Comparison of ENCODE assay signal across 17 mouse cellular contexts in the genomic region with DNA sequence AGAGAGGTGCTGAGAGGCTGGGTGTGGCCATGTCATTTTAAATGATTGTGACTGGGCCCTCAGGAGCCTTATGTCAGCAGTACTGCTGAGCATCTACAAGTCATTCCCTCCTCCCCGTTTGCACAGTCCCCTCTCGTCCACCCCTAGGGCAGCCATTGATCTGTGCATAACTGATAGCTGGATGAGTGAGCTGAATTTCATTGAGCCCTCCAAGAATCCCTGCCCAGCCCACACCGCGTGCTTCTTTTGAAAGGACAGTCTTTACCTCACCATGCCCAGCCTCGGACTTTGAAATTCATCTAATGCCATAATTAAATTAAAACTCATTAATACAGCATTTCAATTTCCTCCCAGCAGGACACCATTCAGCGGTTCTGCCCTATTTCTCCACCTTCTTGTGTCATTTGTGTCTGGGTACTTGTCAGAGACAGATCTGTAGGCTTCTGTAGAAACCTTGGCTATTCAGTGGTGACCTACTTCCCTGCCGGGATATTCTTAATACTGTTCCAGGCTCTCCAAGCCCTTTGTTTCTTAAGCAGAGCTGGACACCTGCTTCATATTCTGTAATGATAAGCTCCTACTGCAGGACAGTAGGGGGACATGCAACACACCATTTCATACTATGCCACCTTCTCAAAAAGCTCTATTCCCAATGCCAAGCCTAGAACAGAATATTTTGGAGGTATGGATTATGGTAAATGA.
DNase-seq lines count a peak whose midpoint lies in the region; ATAC-seq lines count a peak whose summit lies in the region.
"Had no signal": no experiment of that assay in that cellular context is flagged by ENCODE, and none has a peak within 500 bp of the region (broad histone marks: within the 10 kb centered on the region; RNA-seq: fewer than 3 reads in every experiment).

No protein-coding gene starts in this region.

- H3K36me3 ChIP-seq in hindbrain, embryonic 10.5 days: no peaks in the 10 kb centered on the region
- no peaks in the 10 kb centered on the region for H3K36me3 ChIP-seq in midbrain, embryonic 15.5 days (replicated peaks)
- H3K36me3 ChIP-seq in heart, embryonic 11.5 days (ENCODE audit: control insufficient read depth, insufficient read depth, low read length): no peaks in the 10 kb centered on the region
- H3K36me3 ChIP-seq: heart, embryonic 13.5 days; stomach, embryonic 15.5 days had no signal

- no peaks in the 10 kb centered on the region for H3K27me3 ChIP-seq in hindbrain, embryonic 10.5 days (ENCODE audit: insufficient read depth, poor library complexity, severe bottlenecking)
- H3K27me3 ChIP-seq in midbrain, embryonic 15.5 days (replicated peaks): no peaks in the 10 kb centered on the region
- no peaks in the 10 kb centered on the region for H3K27me3 ChIP-seq in heart, embryonic 11.5 days (ENCODE audit: control insufficient read depth, insufficient read depth, low read length)
- H3K27me3 ChIP-seq: heart, embryonic 13.5 days; stomach, embryonic 15.5 days had no signal

- H3K4me1 ChIP-seq in hindbrain, embryonic 10.5 days (replicated peaks): peaks cover 11% of the 10 kb centered on the region
- H3K4me1 ChIP-seq in midbrain, embryonic 15.5 days: peaks cover 8% of the 10 kb centered on the region
- H3K4me1 ChIP-seq in heart, embryonic 11.5 days (ENCODE audit: control insufficient read depth, insufficient read depth, low read length): no peaks in the 10 kb centered on the region
- H3K4me1 ChIP-seq: heart, embryonic 13.5 days; stomach, embryonic 15.5 days had no signal

- 34% methylated on average over 7 of the region's 7 CpGs for WGBS in hindbrain, embryonic 10.5 days
- WGBS in midbrain, embryonic 15.5 days: 21% methylated on average over 7 of the region's 7 CpGs
- WGBS in heart, embryonic 11.5 days (ENCODE audit: insufficient replicate concordance): 70% methylated on average over 7 of the region's 7 CpGs

- no peak overlapping the region for H3K27ac ChIP-seq in hindbrain, embryonic 10.5 days
- H3K27ac ChIP-seq in midbrain, embryonic 15.5 days: no peak overlapping the region
- H3K27ac ChIP-seq in heart, embryonic 11.5 days (ENCODE audit: low read depth, low read length): no peak overlapping the region
- H3K27ac ChIP-seq: heart, embryonic 13.5 days; kidney, postnatal 0 days; stomach, embryonic 15.5 days had no signal

- peak; percentile 20 for DNase-seq in embryo, embryonic 10.5 days (ENCODE audit: low spot score)
- DNase-seq in embryo, embryonic 9.5 days (ENCODE audit: extremely low spot score): no peak
- DNase-seq in cerebellum, adult 18-20 months: peak; percentile 22 to 31
- DNase-seq in hindbrain, embryonic 10.5 days (ENCODE audit: low spot score): peak; percentile 20
- DNase-seq in frontal cortex, adult 2 months (ENCODE audit: extremely low spot score in 1 of 2, low spot score in 1 of 2): no peak
- DNase-seq in kidney, postnatal 10 days: no peak
- DNase-seq: adrenal gland, postnatal 25 days; gastrocnemius, postnatal 25 days; lung, adult 18-20 months; right cerebral cortex, postnatal 25 days; thymus, postnatal 36 days had no signal

- H3K9ac ChIP-seq in midbrain, embryonic 15.5 days: no peak overlapping the region
- no peak overlapping the region for H3K9ac ChIP-seq in heart, embryonic 11.5 days (ENCODE audit: low read depth, low read length)
- H3K9ac ChIP-seq: heart, embryonic 13.5 days; stomach, embryonic 15.5 days had no signal

- peak; percentile 76 for ATAC-seq in midbrain, embryonic 15.5 days (replicated peaks)
- no peak for ATAC-seq in heart, embryonic 11.5 days (replicated peaks; ENCODE audit: insufficient number of reproducible peaks, low FRiP score, low TSS enrichment)

- H3K9me3 ChIP-seq in hindbrain, embryonic 10.5 days: no peaks in the 10 kb centered on the region
- H3K9me3 ChIP-seq in midbrain, embryonic 15.5 days: no peaks in the 10 kb centered on the region
- H3K9me3 ChIP-seq in heart, embryonic 11.5 days (replicated peaks; ENCODE audit: control insufficient read depth, low read length): no peaks in the 10 kb centered on the region
- H3K9me3 ChIP-seq: heart, embryonic 13.5 days; stomach, embryonic 15.5 days had no signal

- H3K4me3 ChIP-seq in hindbrain, embryonic 10.5 days: no peak overlapping the region
- no peak overlapping the region for H3K4me3 ChIP-seq in midbrain, embryonic 15.5 days
- H3K4me3 ChIP-seq in heart, embryonic 11.5 days (ENCODE audit: low read depth, low read length): no peak overlapping the region
- H3K4me3 ChIP-seq: erythroblast, embryonic 14.5 days; heart, embryonic 13.5 days; stomach, embryonic 15.5 days had no signal

- no peak overlapping the region for H3K4me2 ChIP-seq in midbrain, embryonic 15.5 days
- H3K4me2 ChIP-seq in heart, embryonic 11.5 days: no peak overlapping the region
- H3K4me2 ChIP-seq: heart, embryonic 13.5 days; stomach, embryonic 15.5 days had no signal

Comparison
In these comparisons a context has a peak if more than half of its experiments do, and no peak if none do; other contexts are left out.
1. DNase-seq: peak in embryo, embryonic 10.5 days (single experiment), cerebellum, adult 18-20 months (2 of 2) and hindbrain, embryonic 10.5 days (single experiment); none in embryo, embryonic 9.5 days (single experiment), frontal cortex, adult 2 months (0 of 2) and kidney, postnatal 10 days (single experiment).